Mouse (Mus musculus) embryonic facial prominence, embryonic 10.5 days (tissue): ENCODE data around the gene Elf5. TPM values are rescaled to one million over a fixed set of nuclear protein-coding genes. Genes with fewer than 3 reads are reported as not detected.

Source experiments
- DNase-seq: peaks from one replicate; pipeline ENCODE4 v3.0.0-alpha.2; 2017; ENCODE audit warnings: low spot score
- H3K27ac ChIP-seq: fragments of 300-500 bp; sonication (generic); replicated peaks from 2 replicates; pipeline ENCODE4 v1.5.1; 2016; ENCODE audit warnings: mild to moderate bottlenecking
- H3K27me3 ChIP-seq: fragments of 300-500 bp; sonication (generic); replicated peaks from 2 replicates; pipeline ENCODE4 v1.6.1; 2016; ENCODE audit warnings: low read depth, mild to moderate bottlenecking; ENCODE audit not compliant: poor library complexity, severe bottlenecking
- H3K36me3 ChIP-seq: fragments of 300-500 bp; sonication (generic); replicated peaks from 2 replicates; pipeline ENCODE4 v1.6.1; 2016; ENCODE audit warnings: mild to moderate bottlenecking, moderate library complexity
- H3K4me1 ChIP-seq: fragments of 300-500 bp; sonication (generic); 2 replicates; pipeline ENCODE4 v1.6.1; 2016
- H3K4me3 ChIP-seq: fragments of 300-500 bp; sonication (generic); 2 replicates; pipeline ENCODE4 v1.5.1; 2016; ENCODE audit warnings: mild to moderate bottlenecking, moderate library complexity
- H3K9me3 ChIP-seq: fragments of 300-500 bp; sonication (generic); 2 replicates; pipeline ENCODE4 v1.6.1; 2016; ENCODE audit warnings: mild to moderate bottlenecking
- WGBS: fragments of 180-500 bp; shearing (Covaris S2); methylation state at CpG from one replicate; pipeline ENCODE4 v1.1.7; 2016; 5-methylcytosine and 5-hydroxymethylcytosine counted together
- polyA plus RNA-seq: library from polyadenylated mRNA; unstranded; fragments of >200 nt; fragmentation: Nextera tagmentation; extraction: Ambion mirVana; gene quantifications from 2 replicates; pipeline ENCODE4 v1.2.1, GENCODE M21; 2016

The Elf5 gene
- polyA plus RNA-seq, 1 experiment from 2014 or later, result 0.24 TPM

GRCm38 (mm10) chr2:103462746-103463145, 51.3 kb downstream of the Elf5 start:
- H3K27me3 ChIP-seq, result no peaks in the 10 kb centered on the region
- no peak for DNase-seq
- WGBS, result 96% methylated on average over 5 of the region's 5 CpGs

GRCm38 (mm10) chr2:103464524-103464923, 53.0 kb downstream of the Elf5 start:
- no peaks in the 10 kb centered on the region for H3K27me3 ChIP-seq
- no peak for DNase-seq
- peaks cover 16% of the 10 kb centered on the region for H3K4me1 ChIP-seq
- peaks cover 78% of the 10 kb centered on the region for H3K36me3 ChIP-seq
- WGBS, result 93% methylated on average over 8 of the region's 8 CpGs
- no peak overlapping the region for H3K27ac ChIP-seq
- no peak overlapping the region for H3K4me3 ChIP-seq
- no peaks in the 10 kb centered on the region for H3K9me3 ChIP-seq

More at GRCm38 (mm10) chr2:103462746-103463145, 51.3 kb downstream of the Elf5 start:
- no peaks in the 10 kb centered on the region for H3K9me3 ChIP-seq
- peaks cover 16% of the 10 kb centered on the region for H3K4me1 ChIP-seq
- peaks cover 87% of the 10 kb centered on the region for H3K36me3 ChIP-seq
- H3K27ac ChIP-seq, result no peak overlapping the region
- H3K4me3 ChIP-seq, result no peak overlapping the region

- no peak for DNase-seq
- Histone ChIP-seq H3K27ac (no peak overlapping the region), H3K9me3 (no peaks in the 10 kb centered on the region), H3K4me1 (peaks cover 16% of the 10 kb centered on the region), H3K4me3 (no peak overlapping the region), H3K36me3 (peaks cover 78% of the 10 kb centered on the region), H3K27me3 (no peaks in the 10 kb centered on the region)
- 93% methylated on average over 11 of the region's 11 CpGs for WGBS
Observed at GRCm38 (mm10) chr2:103465429-103465828, 53.9 kb downstream of the Elf5 start.

DNA sequence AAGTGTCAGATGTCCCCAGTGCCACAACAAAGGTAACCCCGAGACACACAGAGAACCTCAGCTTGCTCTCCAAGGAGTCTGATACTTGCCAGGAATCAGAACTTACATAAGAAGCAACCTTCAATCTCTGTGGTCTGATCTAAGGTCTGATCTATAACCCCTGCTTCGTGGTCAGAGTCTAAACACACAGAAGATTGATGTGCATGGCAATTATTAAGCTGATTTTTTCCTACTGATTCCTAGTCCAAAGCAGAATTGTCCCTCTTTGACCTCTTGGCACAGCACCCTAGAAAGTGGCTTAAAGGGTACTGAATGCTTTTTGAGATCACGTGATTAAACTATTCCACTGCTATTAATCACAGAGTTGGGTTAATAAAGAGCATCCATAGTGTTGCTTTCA, 54.8 kb downstream of the Elf5 start:
- Histone ChIP-seq H3K27me3 (no peaks in the 10 kb centered on the region), H3K36me3 (peaks cover 80% of the 10 kb centered on the region), H3K4me1 (peaks cover 12% of the 10 kb centered on the region), H3K4me3 (no peak overlapping the region), H3K9me3 (no peaks in the 10 kb centered on the region), H3K27ac (no peak overlapping the region)
- DNase-seq, result no peak
- 87% methylated on average over 3 of the region's 3 CpGs for WGBS

- no peak for DNase-seq
- H3K4me3 ChIP-seq, result no peak overlapping the region
- no peaks in the 10 kb centered on the region for H3K9me3 ChIP-seq
- H3K27ac ChIP-seq, result no peak overlapping the region
- 87% methylated on average over 10 of the region's 10 CpGs for WGBS
- peaks cover 5% of the 10 kb centered on the region for H3K4me1 ChIP-seq
- H3K27me3 ChIP-seq, result no peaks in the 10 kb centered on the region
- H3K36me3 ChIP-seq, result peaks cover 83% of the 10 kb centered on the region
Observed at GRCm38 (mm10) chr2:103466984-103467588, 55.6 kb downstream of the Elf5 start.

DNA sequence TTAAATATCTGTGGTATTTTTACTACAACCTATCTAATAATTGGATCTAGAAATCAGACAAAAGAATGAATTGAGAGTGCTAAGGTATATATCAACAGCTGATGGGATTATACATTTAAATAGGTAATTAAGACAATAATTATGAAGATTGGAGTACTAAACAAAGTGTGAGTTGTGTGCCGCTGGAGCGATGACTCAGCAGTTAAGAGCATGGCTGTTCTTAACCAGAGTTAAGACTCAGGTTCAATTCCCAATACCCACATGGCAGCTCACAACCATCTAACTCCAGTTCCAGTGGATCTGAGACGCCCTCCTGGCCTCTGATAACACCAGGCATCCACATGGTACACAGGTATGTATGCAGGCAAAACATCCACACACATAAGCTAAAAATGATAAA, 61.9 kb downstream of the Elf5 start:
- no peaks in the 10 kb centered on the region for H3K9me3 ChIP-seq
- no peak for DNase-seq
- H3K4me3 ChIP-seq, result no peak overlapping the region
- H3K27me3 ChIP-seq, result no peaks in the 10 kb centered on the region
- H3K36me3 ChIP-seq, result peaks cover 71% of the 10 kb centered on the region
- H3K4me1 ChIP-seq, result 0 out of 2 replicates have a peak, but pooled peaks cover 3% of the 10 kb centered on the region
- H3K27ac ChIP-seq, result no peak overlapping the region
- 94% methylated on average over 3 of the region's 3 CpGs for WGBS

DNA sequence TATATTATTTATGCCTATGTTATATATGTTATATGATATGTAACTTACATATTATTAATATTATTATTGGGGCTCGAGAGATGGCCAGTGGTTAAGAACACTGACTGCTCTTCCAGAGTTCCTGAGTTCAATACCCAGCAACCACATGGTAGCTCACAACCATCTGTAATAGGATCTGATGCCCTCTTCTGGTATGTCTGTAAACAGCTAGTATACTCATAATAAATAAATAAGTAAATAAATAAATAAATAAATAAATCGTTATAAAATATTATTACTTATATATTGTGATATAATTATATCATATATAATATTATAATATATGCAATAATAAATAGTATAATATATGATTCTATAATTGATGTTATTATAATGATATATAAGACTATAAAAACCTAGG, 64.7 kb downstream of the Elf5 start:
- Histone ChIP-seq H3K36me3 (peaks cover 48% of the 10 kb centered on the region), H3K4me1 (0 out of 2 replicates have a peak, but pooled peaks cover 3% of the 10 kb centered on the region), H3K27me3 (no peaks in the 10 kb centered on the region), H3K4me3 (no peak overlapping the region), H3K9me3 (no peaks in the 10 kb centered on the region), H3K27ac (no peak overlapping the region)
- no peak for DNase-seq
- WGBS, result 87% methylated on average over 2 of the region's 2 CpGs

GRCm38 (mm10) chr2:103476657-103477056, 65.2 kb downstream of the Elf5 start:
- Histone ChIP-seq H3K9me3 (no peaks in the 10 kb centered on the region), H3K36me3 (peaks cover 43% of the 10 kb centered on the region), H3K27ac (no peak overlapping the region), H3K27me3 (no peaks in the 10 kb centered on the region), H3K4me3 (no peak overlapping the region), H3K4me1 (0 out of 2 replicates have a peak, but pooled peaks cover 3% of the 10 kb centered on the region)
- DNase-seq, result no peak
- 90% methylated on average over 11 of the region's 11 CpGs for WGBS

DNA sequence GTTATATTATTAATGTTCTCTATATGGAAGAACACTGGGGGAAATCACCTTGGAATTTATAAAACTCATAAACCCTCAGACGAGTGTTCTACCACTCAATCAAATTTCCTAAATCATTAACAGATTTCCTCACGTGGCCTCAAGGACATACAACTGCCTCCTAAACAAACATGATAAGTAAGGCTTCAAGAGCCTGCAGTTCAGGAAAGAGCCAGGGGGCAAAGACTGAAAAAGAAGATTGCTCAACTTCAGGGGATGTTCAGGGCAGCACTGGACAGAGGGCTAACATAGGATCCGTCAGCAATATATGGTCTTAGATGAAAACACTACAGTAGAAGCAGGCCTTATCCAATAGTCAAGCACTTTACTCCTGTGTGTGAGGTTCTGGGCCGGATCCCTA, 66.0 kb downstream of the Elf5 start:
- H3K4me1 ChIP-seq, result 0 out of 2 replicates have a peak, but pooled peaks cover 3% of the 10 kb centered on the region
- DNase-seq, result no peak

GRCm38 (mm10) chr2:103478326-103478725, 66.8 kb downstream of the Elf5 start:
- H3K4me1 ChIP-seq, result peaks cover 8% of the 10 kb centered on the region
- no peak overlapping the region for H3K4me3 ChIP-seq
- no peak overlapping the region for H3K27ac ChIP-seq
- H3K9me3 ChIP-seq, result no peaks in the 10 kb centered on the region
- H3K27me3 ChIP-seq, result no peaks in the 10 kb centered on the region
- DNase-seq, result no peak
- peaks cover 32% of the 10 kb centered on the region for H3K36me3 ChIP-seq
- 89% methylated on average over 3 of the region's 3 CpGs for WGBS

More for the DNA sequence above, 66.0 kb downstream of the Elf5 start:
- WGBS, result 71% methylated on average over 4 of the region's 4 CpGs
- Histone ChIP-seq H3K36me3 (peaks cover 40% of the 10 kb centered on the region), H3K4me3 (no peak overlapping the region), H3K27ac (no peak overlapping the region), H3K9me3 (no peaks in the 10 kb centered on the region), H3K27me3 (no peaks in the 10 kb centered on the region)

GRCm38 (mm10) chr2:103480240-103480639, 68.8 kb downstream of the Elf5 start:
- Histone ChIP-seq H3K9me3 (no peaks in the 10 kb centered on the region), H3K27ac (0 out of 2 replicates have a peak overlapping the region, but pooled peaks have one; percentile 35)

GRCm38 (mm10) chr2:103480871-103481270, 69.4 kb downstream of the Elf5 start:
- 92% methylated on average over 4 of the region's 4 CpGs for WGBS
- no peaks in the 10 kb centered on the region for H3K9me3 ChIP-seq
- H3K27me3 ChIP-seq, result no peaks in the 10 kb centered on the region

More at GRCm38 (mm10) chr2:103480240-103480639, 68.8 kb downstream of the Elf5 start:
- no peak for DNase-seq
- peaks cover 21% of the 10 kb centered on the region for H3K4me1 ChIP-seq
- no peaks in the 10 kb centered on the region for H3K27me3 ChIP-seq
- WGBS, result 90% methylated on average over 8 of the region's 8 CpGs
- H3K36me3 ChIP-seq, result peaks cover 13% of the 10 kb centered on the region
- H3K4me3 ChIP-seq, result no peak overlapping the region

More at GRCm38 (mm10) chr2:103480871-103481270, 69.4 kb downstream of the Elf5 start:
- H3K27ac ChIP-seq, result no peak overlapping the region
- H3K36me3 ChIP-seq, result peaks cover 6% of the 10 kb centered on the region
- no peak for DNase-seq
- peaks cover 25% of the 10 kb centered on the region for H3K4me1 ChIP-seq
- no peak overlapping the region for H3K4me3 ChIP-seq
